Mouse (Mus musculus) embryonic facial prominence, embryonic 11.5 days (tissue): ENCODE measurements at regions not wholly inside any gene's neighbourhood (a gene's known extent, or its start where the extent isn't known, plus 50 kb on each side); places are given as distances from the start of the nearest gene placed in this dataset.

ENCODE experiments used
- ATAC-seq: fragments of 200-750 bp; cut with Nextera tagmentation; replicated peaks from 2 replicates; pipeline ENCODE4 v1.8.0; 2017; ENCODE audit warnings: low read depth; ENCODE audit not compliant: insufficient number of reproducible peaks, low FRiP score, low TSS enrichment
- DNase-seq: peaks from one replicate; pipeline ENCODE4 v3.0.0-alpha.2; 2015; ENCODE audit warnings: low spot score
- H3K27ac ChIP-seq: fragments of 300-500 bp; sonication (generic); replicated peaks from 2 replicates; pipeline ENCODE4 v1.5.1; 2014; ENCODE audit warnings: mild to moderate bottlenecking, low read depth, low read length, control low read depth
- H3K27me3 ChIP-seq: fragments of 300-500 bp; sonication (generic); 2 replicates; pipeline ENCODE4 v1.6.1; 2014; ENCODE audit warnings: mild to moderate bottlenecking, low read length, moderate library complexity, mixed read lengths; ENCODE audit not compliant: control insufficient read depth, insufficient read depth
- H3K36me3 ChIP-seq: fragments of 300-500 bp; sonication (generic); replicated peaks from 2 replicates; pipeline ENCODE4 v1.6.1; 2014; ENCODE audit warnings: low read depth, mild to moderate bottlenecking, low read length, moderate library complexity, mixed read lengths; ENCODE audit not compliant: control insufficient read depth, insufficient read depth
- H3K4me1 ChIP-seq: fragments of 300-500 bp; sonication (generic); 2 replicates; pipeline ENCODE4 v1.6.1; 2014; ENCODE audit warnings: low read length, mixed read lengths; ENCODE audit not compliant: control insufficient read depth, insufficient read depth
- H3K4me2 ChIP-seq: fragments of 300-500 bp; sonication (generic); 2 replicates; pipeline ENCODE4 v1.6.1; 2014; ENCODE audit warnings: low read depth, mild to moderate bottlenecking, control low read depth, low read length, moderate library complexity
- H3K4me3 ChIP-seq: fragments of 300-500 bp; sonication (generic); 2 replicates; pipeline ENCODE4 v1.5.1; 2014; ENCODE audit warnings: low read depth, low read length, control low read depth
- H3K9ac ChIP-seq: fragments of 300-500 bp; sonication (generic); replicated peaks from 2 replicates; pipeline ENCODE4 v1.6.1; 2014; ENCODE audit warnings: mild to moderate bottlenecking, control low read depth, low read length
- H3K9me3 ChIP-seq: fragments of 300-500 bp; sonication (generic); replicated peaks from 2 replicates; pipeline ENCODE4 v1.6.1; 2016; ENCODE audit warnings: mild to moderate bottlenecking, low read length, inconsistent platforms, mixed read lengths; ENCODE audit not compliant: control insufficient read depth
- WGBS: fragments of 180-500 bp; shearing (Covaris S2); extraction: QIAGEN DNeasy Blood & Tissue Kit; methylation state at CpG from one replicate; pipeline ENCODE4 v1.1.7; 2014; 5-methylcytosine and 5-hydroxymethylcytosine counted together

DNA sequence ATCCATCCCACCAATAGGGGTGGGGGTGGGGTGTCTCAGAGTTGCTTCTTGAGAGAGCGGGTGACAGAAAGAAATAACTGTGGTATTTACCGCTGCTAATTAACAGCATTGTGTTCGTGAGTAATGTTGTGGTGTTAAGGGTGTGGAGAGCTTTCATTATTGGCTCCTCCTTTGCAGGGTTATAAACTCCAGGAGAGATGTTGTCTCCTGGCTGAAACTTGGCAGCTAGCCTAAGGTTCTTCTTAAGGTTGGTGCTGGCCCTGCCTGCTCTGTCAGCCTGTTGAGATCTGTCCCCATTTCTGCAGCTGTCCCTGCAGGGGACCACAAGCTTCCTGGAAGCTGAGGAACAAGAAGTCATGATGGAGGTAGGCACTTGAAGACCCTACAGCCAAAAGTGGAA, 120.6 kb downstream of the Sox9 start:
- DNase-seq = no peak
- H3K4me2 ChIP-seq = no peak overlapping the region
- H3K9ac ChIP-seq = no peak overlapping the region
- H3K9me3 ChIP-seq = no peaks in the 10 kb centered on the region
- H3K27me3 ChIP-seq = no peaks in the 10 kb centered on the region
- H3K4me1 ChIP-seq = no peaks in the 10 kb centered on the region
- H3K4me3 ChIP-seq = no peak overlapping the region
- no peak for ATAC-seq
- no peaks in the 10 kb centered on the region for H3K36me3 ChIP-seq
- 88% methylated on average over 3 of the region's 3 CpGs for WGBS
- no peak overlapping the region for H3K27ac ChIP-seq

DNA sequence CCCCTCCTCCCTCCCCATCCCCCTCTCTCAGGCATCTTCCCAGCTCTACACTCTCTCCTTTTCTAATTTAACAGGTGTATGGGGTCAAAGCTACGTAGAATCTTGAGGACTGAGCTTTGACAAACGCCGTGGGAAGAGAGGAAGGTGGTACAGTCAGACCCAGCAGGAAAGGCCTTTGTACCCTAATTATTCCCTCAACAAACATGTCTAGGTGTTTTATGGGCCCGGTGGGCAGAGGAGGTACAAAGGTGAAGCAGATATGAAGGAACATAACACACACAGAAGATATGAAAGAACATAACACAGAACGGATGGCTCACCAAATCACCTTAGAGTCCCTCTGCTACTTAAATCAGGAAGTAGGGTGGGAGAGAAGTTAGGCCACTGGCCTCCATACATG, 128.3 kb downstream of the Sox9 start:
- Histone ChIP-seq H3K36me3 (no peaks in the 10 kb centered on the region), H3K9ac (no peak overlapping the region), H3K4me2 (no peak overlapping the region), H3K9me3 (no peaks in the 10 kb centered on the region), H3K27ac (no peak overlapping the region), H3K27me3 (no peaks in the 10 kb centered on the region), H3K4me3 (no peak overlapping the region), H3K4me1 (no peaks in the 10 kb centered on the region)
- DNase-seq = no peak
- no peak for ATAC-seq
- WGBS = 70% methylated on average over 5 of the region's 5 CpGs

DNA sequence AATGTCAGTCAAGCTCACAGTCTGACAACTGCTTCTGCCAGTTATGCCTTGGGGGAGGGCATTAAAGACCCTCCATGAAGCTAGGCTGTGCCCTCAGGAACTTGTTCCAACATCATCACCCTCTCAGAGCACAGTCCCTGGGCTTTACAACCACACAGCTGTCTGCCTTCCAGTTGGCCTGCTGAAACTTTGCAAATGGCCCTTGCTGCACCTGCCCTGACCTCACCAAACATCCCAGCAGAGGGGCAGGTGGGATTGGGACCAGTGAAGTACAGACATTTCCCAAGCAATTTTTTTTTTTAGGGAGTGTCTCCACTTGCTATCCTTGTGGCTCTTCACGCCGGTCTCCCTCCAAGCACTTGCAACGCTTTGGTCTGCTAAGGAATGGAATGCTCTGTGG, 130.9 kb downstream of the Sox9 start:
- WGBS = 84% methylated on average over 3 of the region's 3 CpGs
- no peak overlapping the region for H3K4me2 ChIP-seq
- H3K9me3 ChIP-seq = no peaks in the 10 kb centered on the region
- no peaks in the 10 kb centered on the region for H3K36me3 ChIP-seq
- no peak for DNase-seq
- H3K9ac ChIP-seq = no peak overlapping the region
- H3K27ac ChIP-seq = no peak overlapping the region
- H3K4me3 ChIP-seq = no peak overlapping the region
- no peak for ATAC-seq
- no peaks in the 10 kb centered on the region for H3K4me1 ChIP-seq
- H3K27me3 ChIP-seq = no peaks in the 10 kb centered on the region

DNA sequence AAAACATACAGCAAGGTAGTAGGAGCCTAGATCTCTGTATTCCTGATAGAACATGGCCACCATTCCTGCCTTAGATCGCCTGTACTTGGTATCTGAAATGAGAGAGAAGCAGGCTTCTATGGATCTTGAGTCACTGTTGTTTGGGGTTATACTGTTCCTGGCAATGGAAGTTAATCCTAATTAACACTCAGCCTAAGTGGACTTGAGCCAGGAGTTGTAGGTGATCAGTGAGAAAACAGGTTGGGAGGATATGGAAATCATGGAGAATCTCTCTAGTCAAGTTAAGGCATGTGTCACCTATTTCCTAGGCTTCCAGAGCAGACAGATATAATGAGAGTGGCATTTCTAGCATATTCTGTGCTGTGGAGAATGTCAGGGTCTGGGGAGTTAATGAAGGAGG, 134.9 kb downstream of the Sox9 start:
- H3K36me3 ChIP-seq = no peaks in the 10 kb centered on the region
- no peaks in the 10 kb centered on the region for H3K9me3 ChIP-seq
- no peak overlapping the region for H3K4me3 ChIP-seq
- no peak overlapping the region for H3K27ac ChIP-seq
- H3K4me1 ChIP-seq = no peaks in the 10 kb centered on the region
- 79% methylated on average over 1 of the region's 1 CpGs for WGBS
- no peak overlapping the region for H3K9ac ChIP-seq
- H3K4me2 ChIP-seq = no peak overlapping the region
- no peaks in the 10 kb centered on the region for H3K27me3 ChIP-seq
- no peak for ATAC-seq
- DNase-seq = no peak

DNA sequence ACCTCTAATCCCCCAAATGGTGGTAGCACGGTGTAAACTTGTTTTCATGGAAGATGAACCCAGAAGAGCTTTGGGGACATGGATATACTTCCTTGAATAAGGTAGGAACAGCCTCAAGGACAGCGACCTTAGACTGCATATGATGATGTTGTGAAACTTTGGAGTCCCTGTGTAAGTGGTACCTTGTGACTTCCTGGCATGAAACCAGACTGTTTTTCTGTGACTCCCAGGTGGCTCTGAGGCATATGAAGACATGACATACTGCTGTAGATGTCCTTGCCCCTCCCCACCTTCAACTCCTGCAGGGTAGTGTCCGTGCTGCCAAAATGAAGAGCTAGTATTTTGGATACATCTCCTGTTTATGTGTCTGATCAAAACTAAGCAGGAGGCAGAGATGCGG, 138.1 kb downstream of the Sox9 start:
- no peak overlapping the region for H3K9ac ChIP-seq
- no peaks in the 10 kb centered on the region for H3K27me3 ChIP-seq
- no peak for ATAC-seq
- no peaks in the 10 kb centered on the region for H3K9me3 ChIP-seq
- H3K4me2 ChIP-seq = no peak overlapping the region
- H3K4me3 ChIP-seq = no peak overlapping the region
- no peaks in the 10 kb centered on the region for H3K36me3 ChIP-seq
- H3K27ac ChIP-seq = no peak overlapping the region
- no peaks in the 10 kb centered on the region for H3K4me1 ChIP-seq
- DNase-seq = no peak
- 84% methylated on average over 4 of the region's 4 CpGs for WGBS

DNA sequence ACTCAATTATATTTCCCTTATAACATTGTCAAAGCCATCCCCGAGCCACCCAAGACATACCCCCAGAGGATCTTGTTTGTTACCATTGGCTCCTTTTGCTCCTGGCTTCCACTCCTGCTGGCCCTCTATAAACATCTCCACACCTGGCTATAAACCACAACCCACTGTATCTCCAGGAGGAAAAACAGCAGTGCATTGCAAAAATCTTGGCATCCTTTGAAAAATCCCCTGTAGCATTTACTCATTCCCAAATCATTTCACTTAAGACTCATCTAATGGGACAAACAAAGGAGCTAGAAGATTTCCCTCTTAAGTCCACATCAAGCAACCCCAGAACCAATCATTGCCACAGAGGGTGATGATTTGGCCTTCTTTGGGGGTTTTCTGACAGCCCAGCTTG, 142.6 kb downstream of the Sox9 start:
- Histone ChIP-seq H3K9me3 (no peaks in the 10 kb centered on the region), H3K27me3 (no peaks in the 10 kb centered on the region), H3K9ac (no peak overlapping the region), H3K36me3 (no peaks in the 10 kb centered on the region), H3K4me2 (no peak overlapping the region), H3K4me1 (no peaks in the 10 kb centered on the region), H3K27ac (no peak overlapping the region), H3K4me3 (no peak overlapping the region)
- ATAC-seq (no peak), DNase-seq (no peak)
- WGBS = 77% methylated on average over 1 of the region's 1 CpGs

DNA sequence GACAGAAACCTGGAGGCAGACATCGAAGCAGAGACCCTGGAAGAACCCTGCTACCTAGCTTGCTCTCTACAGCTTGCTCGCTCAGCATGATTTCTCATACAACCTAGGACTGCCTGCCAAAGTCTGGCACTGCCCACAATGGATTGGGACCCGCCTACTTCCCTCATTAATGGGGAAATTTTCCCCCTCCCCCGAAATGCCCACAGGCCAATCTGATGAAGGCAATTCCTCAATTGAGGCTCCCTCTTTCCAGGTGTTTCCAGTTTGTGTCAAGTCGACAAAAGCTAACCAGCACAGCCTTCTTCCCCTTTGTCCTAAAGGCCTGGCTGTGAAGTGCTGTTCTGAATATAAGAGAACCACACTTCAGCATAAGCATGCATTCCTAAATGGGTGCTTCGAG, 143.1 kb downstream of the Sox9 start:
- no peak for ATAC-seq
- 58% methylated on average over 6 of the region's 6 CpGs for WGBS

DNA sequence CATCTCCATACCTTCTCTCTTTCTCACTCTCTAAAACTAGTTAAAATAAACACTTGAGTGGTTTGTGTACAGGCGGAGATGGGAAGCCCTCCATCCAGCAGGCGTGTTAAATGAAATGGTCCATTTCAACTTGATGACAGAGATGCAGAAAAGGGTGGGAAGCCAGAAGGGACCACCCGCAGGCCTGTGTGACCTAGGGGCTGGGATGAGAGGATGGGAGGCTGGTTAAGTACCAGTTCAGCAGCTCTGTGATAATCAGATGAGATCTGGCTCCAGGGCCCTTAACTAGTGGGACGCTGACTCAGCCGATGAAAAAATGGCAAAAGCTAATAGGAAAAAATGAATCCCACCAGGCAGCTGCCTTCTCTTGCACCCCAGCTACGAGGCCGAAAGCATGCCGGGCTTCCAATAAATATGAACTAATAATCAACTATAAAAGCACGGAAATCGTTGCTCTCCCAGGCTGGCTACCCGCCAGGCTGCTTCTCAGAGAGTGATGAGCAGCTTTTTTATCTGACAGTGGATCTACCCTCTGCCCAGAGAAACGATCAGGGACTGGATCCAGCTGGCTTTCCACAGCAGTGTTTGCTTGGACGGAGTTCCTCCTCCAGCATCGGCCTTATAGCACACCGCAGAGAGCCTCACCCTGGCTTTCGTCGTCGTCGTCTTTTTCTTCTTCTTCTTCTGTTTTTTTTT, 144.5 kb downstream of the Sox9 start:
- no peak overlapping the region for H3K9ac ChIP-seq
- H3K36me3 ChIP-seq = no peaks in the 10 kb centered on the region
- no peak for DNase-seq
- no peak for ATAC-seq
- H3K9me3 ChIP-seq = no peaks in the 10 kb centered on the region
- H3K4me3 ChIP-seq = no peak overlapping the region
- no peaks in the 10 kb centered on the region for H3K27me3 ChIP-seq
- no peak overlapping the region for H3K4me2 ChIP-seq
- WGBS = 82% methylated on average over 19 of the region's 19 CpGs
- no peaks in the 10 kb centered on the region for H3K4me1 ChIP-seq
- no peak overlapping the region for H3K27ac ChIP-seq

More for the DNA sequence above, 143.1 kb downstream of the Sox9 start:
- no peak overlapping the region for H3K27ac ChIP-seq
- H3K9me3 ChIP-seq = no peaks in the 10 kb centered on the region
- H3K4me1 ChIP-seq = no peaks in the 10 kb centered on the region
- no peak overlapping the region for H3K4me2 ChIP-seq
- no peaks in the 10 kb centered on the region for H3K27me3 ChIP-seq
- no peak overlapping the region for H3K9ac ChIP-seq
- DNase-seq = peak; percentile 59
- H3K36me3 ChIP-seq = no peaks in the 10 kb centered on the region
- H3K4me3 ChIP-seq = no peak overlapping the region
